Mouse (Mus musculus): ENCODE results near the gene Cyp4f37.
"Not testable (repeated sequence)": the region's sequence is repeated elsewhere in the genome, so short reads cannot be mapped to it uniquely, and the experiment has no call there.

DNA sequence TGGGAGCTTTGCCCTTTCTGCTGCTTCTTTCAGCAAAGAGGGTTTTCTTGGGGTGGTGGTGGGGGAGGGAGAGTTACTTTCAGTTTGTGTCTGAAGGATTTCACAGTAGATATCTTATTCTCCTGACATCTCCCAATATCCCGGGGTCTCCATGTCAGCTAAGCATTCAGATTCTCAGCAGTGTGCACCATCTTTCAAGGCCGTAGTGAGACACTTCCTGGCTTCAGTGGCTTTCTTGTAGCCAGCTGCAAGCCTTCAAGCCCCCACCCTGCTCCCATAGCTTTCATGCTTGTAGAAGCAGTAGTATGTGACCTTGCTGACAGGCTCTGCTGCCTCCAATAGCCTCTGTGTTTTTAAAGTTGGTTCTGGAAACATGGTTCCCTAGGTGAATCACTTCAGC is 47.8 kb upstream of the Cyp4f37 start:
- TF ChIP-seq POLR2A (IDR thresholded peaks at IDR 0.05; ENCODE audit: control insufficient read depth, low read depth, low read length); CTCF (IDR thresholded peaks at IDR 0.05; ENCODE audit: control insufficient read depth, insufficient read depth, insufficient replicate concordance, low read depth, low read length): not testable (repeated sequence)
